Mouse (Mus musculus): ENCODE results near the gene Klrb1c.

Gene Klrb1c

GRCm38 (mm10) chr6:128764598-128764997, 24.4 kb downstream of the Klrb1c start:
- CTCF ChIA-PET, result interaction anchor here (0.6 to 5.2 kb wide), 11 partner anchors 33 to 494 kb away, joined by 3 to 174 read pairs (median 5); no protein-coding TSS in a partner anchor
- POLR2A ChIA-PET, result interaction anchor here in 3 of 4 experiments (0.6 to 1.8 kb wide), 11 partner anchors 28 to 298 kb away, joined by 3 to 41 read pairs (median 3); no protein-coding TSS in a partner anchor

DNA sequence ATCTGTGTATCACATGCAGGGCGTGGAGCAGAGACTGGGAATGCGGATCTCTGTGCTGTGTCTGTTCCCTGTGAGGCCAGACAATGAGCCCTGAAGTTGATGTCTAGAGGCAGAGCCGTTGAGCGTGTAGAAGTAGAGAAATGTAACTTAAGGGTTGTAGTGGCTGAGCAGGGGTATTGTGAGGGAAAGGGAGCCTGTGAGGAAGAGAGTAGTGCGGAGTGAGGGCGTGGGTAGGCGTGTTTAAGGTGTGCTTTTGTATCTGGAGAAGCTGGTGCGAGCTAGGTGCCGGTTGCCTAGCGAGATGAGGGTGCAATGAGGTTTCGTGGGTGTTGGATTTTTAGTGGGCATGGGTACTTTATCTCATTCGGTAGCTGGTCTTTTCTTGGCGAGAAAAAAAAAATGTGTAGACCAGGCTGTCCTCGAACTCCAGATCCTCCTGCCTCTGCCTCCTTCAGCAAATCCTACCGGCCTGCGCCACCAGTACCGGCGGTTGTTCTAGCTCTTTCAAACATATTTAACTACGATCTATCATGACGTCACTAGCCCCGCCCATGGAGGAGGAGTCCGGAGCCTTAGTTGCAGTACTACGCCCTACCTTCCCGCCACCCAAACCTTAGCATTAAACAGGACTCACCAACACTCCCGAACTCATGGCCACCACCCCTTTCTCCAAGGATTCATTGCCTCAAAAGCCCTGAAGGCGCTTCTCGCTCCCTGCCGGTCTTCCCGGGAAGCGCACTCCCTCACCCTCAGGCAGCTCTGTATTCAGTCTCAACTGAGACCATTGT, 25.1 kb downstream of the Klrb1c start:
- POLR2A ChIA-PET, result interaction anchor here in 3 of 4 experiments (0.6 to 1.8 kb wide), 14 partner anchors 9 to 297 kb away, joined by 3 to 41 read pairs (median 3); no protein-coding TSS in a partner anchor
- CTCF ChIA-PET, result interaction anchor here (0.5 to 5.2 kb wide), 15 partner anchors 34 to 1849 kb away, joined by 3 to 174 read pairs (median 4); no protein-coding TSS in a partner anchor

GRCm38 (mm10) chr6:128762892-128763670, 25.9 kb downstream of the Klrb1c start:
- POLR2A ChIA-PET, result interaction anchor here in 3 of 4 experiments (0.9 to 1.8 kb wide), 9 partner anchors 8 to 133 kb away, joined by 3 to 41 read pairs (median 5); no protein-coding TSS in a partner anchor
- CTCF ChIA-PET, result interaction anchor here (0.7 to 5.2 kb wide), 7 partner anchors 40 to 1849 kb away, joined by 3 to 174 read pairs (median 6); no protein-coding TSS in a partner anchor

DNA sequence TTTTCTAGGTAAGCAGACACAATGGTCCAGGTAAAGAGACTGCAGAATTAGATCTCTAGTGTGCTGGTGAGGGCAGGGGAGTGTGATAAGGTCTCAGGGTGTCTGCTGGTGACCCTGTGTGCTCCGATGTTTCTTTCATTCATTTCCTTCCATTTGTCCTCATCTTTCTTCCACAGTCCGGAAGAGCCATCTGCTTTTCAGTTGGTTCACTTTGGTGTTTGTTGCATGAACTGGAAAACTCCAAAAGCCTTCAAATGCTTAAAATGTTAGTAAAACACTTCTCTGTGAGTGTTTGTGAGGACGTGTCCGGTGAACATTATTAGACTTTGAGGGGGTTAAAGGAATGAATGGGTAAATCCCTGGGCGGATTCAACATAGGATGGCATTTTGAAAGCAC, 27.9 kb downstream of the Klrb1c start:
- POLR2A ChIA-PET, result interaction anchor here in 3 of 4 experiments (0.6 to 1.5 kb wide), 4 partner anchors 38 to 130 kb away, joined by 4 to 10 read pairs (median 6); no protein-coding TSS in a partner anchor
- CTCF ChIA-PET, result interaction anchor here in 3 of 4 experiments (0.5 to 0.7 kb wide), 3 partner anchors 38 to 497 kb away, joined by 3 to 13 read pairs (median 11); no protein-coding TSS in a partner anchor

DNA sequence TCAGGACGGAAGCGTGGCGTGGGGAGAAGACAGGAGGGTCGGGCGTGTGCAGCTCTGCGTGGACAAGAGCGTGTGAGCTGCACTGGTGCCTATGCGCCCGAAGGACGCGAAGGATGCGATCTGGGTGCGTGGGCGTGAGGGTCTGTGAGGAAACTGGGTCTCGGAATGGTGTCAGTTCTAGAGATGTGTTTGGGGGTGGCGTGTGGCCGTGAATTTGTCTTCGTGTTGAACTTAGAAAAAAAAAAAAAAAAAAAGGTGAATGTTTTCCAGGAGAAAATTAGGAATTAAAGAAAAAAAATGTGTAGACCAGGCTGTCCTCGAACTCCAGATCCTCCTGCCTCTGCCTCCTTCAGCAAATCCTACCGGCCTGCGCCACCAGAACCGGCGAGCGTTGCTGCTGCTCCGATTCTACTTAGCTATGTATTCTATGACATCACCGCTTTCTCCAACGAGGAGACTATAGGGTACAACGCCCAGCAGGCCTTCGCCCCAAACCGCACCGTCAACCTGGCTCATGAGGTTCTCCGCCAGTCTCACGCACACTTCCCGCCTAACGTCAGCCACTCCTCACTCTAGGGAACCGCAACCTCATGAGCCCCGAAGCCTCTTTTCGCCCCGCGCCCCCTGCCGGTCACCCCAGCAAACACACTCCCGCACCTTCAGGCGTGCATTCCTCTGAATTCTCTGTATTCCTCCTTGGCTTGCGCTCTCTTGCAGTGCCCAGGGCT, 28.4 kb downstream of the Klrb1c start:
- POLR2A ChIA-PET, result interaction anchor here in 3 of 4 experiments (0.6 to 2.1 kb wide), 7 partner anchors 38 to 129 kb away, joined by 4 to 13 read pairs (median 6); no protein-coding TSS in a partner anchor
- CTCF ChIA-PET, result interaction anchor here in 3 of 4 experiments (0.5 to 0.7 kb wide), 5 partner anchors 37 to 1136 kb away, joined by 3 to 13 read pairs (median 8); no protein-coding TSS in a partner anchor

- CTCF ChIA-PET, result interaction anchor here in 2 of 4 experiments (0.6 to 0.7 kb wide), 3 partner anchors 38 to 1135 kb away, joined by 3 to 8 read pairs (median 4); no protein-coding TSS in a partner anchor
These were observed 29.0 kb downstream of the Klrb1c start for GRCm38 (mm10) chr6:128760016-128760415.

GRCm38 (mm10) chr6:128759221-128759950, 29.6 kb downstream of the Klrb1c start:
- ChIA-PET CTCF (interaction anchor here in 2 of 4 experiments (0.6 to 0.7 kb wide), 3 partner anchors 38 to 292 kb away, joined by 3 to 6 read pairs (median 4); no protein-coding TSS in a partner anchor), POLR2A (interaction anchor here in 2 of 4 experiments (0.6 to 2.1 kb wide), 6 partner anchors 20 to 291 kb away, joined by 3 to 13 read pairs (median 4); no protein-coding TSS in a partner anchor)

More at GRCm38 (mm10) chr6:128760016-128760415, 29.0 kb downstream of the Klrb1c start:
- POLR2A ChIA-PET, result interaction anchor here in 2 of 4 experiments (0.9 to 2.1 kb wide), 6 partner anchors 19 to 129 kb away, joined by 3 to 13 read pairs (median 6); no protein-coding TSS in a partner anchor

DNA sequence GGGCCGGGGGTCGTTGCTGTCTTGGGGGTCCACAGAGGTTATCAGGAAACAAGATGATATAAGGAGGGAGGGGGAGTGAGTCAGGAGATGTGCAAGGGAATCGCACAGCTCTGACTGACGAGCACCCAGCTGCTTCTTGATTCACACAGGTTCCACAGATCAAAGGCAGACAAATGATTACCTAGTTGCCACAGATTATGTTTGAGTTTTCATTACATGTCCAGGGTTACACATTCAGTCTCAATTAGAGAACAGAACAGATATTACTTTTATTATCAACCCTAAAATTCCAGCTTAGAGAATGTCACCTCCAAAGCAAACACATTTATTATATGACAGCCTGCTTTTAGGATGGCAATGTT, 33.6 kb downstream of the Klrb1c start:
- ChIA-PET POLR2A (interaction anchor here in 3 of 4 experiments (1.3 to 3.2 kb wide), 5 partner anchors 9 to 458 kb away, joined by 3 to 81 read pairs (median 17); no protein-coding TSS in a partner anchor), CTCF (interaction anchor here in 1 of 4 experiments (3.0 kb wide), 1 partner anchor 125 kb away, joined by 106 read pairs; no protein-coding TSS in a partner anchor)

- CTCF ChIA-PET, result interaction anchor here (1.1 to 3.0 kb wide), 6 partner anchors 11 to 171 kb away, joined by 3 to 106 read pairs (median 7); no protein-coding TSS in a partner anchor
- POLR2A ChIA-PET, result interaction anchor here in 3 of 4 experiments (1.3 to 3.2 kb wide), 5 partner anchors 9 to 458 kb away, joined by 3 to 81 read pairs (median 17); no protein-coding TSS in a partner anchor
These were observed 34.1 kb downstream of the Klrb1c start for GRCm38 (mm10) chr6:128754748-128755401.

DNA sequence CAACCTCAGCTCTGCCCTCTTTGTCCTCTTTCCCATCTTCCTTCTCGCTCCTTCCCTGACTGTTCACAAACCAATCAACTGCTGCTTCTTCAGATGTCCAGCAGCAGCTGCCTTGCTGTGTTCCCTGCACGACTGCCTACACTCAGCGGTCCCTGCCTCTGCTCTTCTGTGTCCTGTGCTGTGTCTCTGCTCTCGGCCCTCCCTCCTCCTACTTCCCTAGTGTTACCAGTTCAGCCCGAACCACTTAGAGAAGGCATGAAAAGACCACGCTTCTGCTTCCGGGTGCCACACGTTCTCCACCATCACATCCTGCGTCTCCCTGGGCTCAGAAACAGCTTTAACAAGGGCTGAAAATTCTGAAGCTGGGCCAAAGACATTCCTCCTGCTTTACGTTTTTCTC, 34.8 kb downstream of the Klrb1c start:
- CTCF ChIA-PET, result interaction anchor here (0.9 to 3.0 kb wide), 17 partner anchors 10 to 651 kb away, joined by 3 to 106 read pairs (median 3); no protein-coding TSS in a partner anchor
- POLR2A ChIA-PET, result interaction anchor here in 3 of 4 experiments (1.3 to 3.2 kb wide), 5 partner anchors 10 to 457 kb away, joined by 3 to 81 read pairs (median 17); no protein-coding TSS in a partner anchor

DNA sequence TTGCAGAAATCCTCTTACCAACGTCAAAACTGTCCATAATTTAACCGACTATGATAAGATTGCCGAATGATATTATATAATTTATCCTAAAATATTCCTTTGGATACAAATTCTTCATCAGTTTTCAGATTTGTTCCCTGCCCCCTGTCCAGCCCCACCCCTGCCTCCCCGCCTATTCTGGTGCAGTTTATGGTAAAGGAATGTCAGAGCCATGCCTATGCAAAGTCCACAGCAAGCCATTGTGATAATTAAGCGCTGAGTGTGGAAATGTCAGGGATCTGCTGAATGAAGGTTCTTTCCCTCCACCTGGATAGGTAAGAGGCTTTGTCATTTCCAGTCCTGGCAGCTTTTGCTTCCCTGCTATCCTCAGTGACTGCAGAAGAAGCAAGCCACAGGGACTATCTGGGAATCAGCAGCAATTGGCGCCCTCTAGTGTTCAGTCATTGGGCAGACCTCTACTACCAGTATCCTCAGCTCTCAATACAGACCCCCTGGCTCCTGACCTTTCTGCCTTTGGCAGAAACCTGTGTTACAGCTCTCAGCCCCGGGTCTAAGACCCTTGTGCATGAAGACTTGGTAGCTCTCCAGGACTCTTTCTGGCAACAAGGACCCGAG, 35.3 kb downstream of the Klrb1c start:
- CTCF ChIA-PET, result interaction anchor here (0.6 to 3.0 kb wide), 27 partner anchors 9 to 1856 kb away, joined by 3 to 106 read pairs (median 3); no protein-coding TSS in a partner anchor
- POLR2A ChIA-PET, result interaction anchor here in 3 of 4 experiments (0.7 to 3.2 kb wide), 5 partner anchors 10 to 123 kb away, joined by 3 to 81 read pairs (median 17); no protein-coding TSS in a partner anchor

DNA sequence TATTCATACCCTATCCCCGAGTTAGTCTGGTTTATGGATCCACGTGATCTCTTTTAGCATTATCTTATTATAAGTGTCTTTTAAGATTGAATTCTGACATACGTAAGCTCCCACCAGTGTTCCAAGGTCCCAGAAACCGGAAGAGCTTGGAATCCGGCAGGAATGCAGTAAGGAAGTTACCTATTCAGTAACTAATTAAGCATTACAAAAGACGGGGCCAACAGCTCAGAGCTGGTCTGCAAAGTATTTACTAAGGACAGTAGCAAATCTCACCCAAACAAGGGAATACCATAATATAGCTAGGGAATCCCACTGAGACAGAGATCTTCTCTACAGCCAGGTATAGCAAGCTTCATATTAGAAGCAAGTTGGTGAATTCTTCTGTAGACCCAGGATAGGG, 42.0 kb downstream of the Klrb1c start:
- POLR2A ChIA-PET, result interaction anchor here in 1 of 4 experiments (1.3 kb wide), 1 partner anchor 10 kb away, joined by 3 read pairs; no protein-coding TSS in a partner anchor
- CTCF ChIA-PET, result interaction anchor here in 1 of 4 experiments (1.3 kb wide), 1 partner anchor 163 kb away, joined by 3 read pairs; no protein-coding TSS in a partner anchor

GRCm38 (mm10) chr6:128737445-128737844, 51.6 kb downstream of the Klrb1c start:
- ChIA-PET POLR2A (interaction anchor here in 1 of 4 experiments (1.5 kb wide), 1 partner anchor 9 kb away, joined by 3 read pairs; no protein-coding TSS in a partner anchor), CTCF (interaction anchor here in 1 of 4 experiments (1.2 kb wide), 1 partner anchor 16 kb away, joined by 3 read pairs; no protein-coding TSS in a partner anchor)

GRCm38 (mm10) chr6:128736100-128736499, 52.9 kb downstream of the Klrb1c start:
- POLR2A ChIA-PET, result interaction anchor here in 1 of 4 experiments (0.6 kb wide), 1 partner anchor 90 kb away, joined by 3 read pairs; no protein-coding TSS in a partner anchor
- CTCF ChIA-PET, result interaction anchor here in 1 of 4 experiments (1.2 kb wide), 1 partner anchor 31 kb away, joined by 3 read pairs; no protein-coding TSS in a partner anchor

GRCm38 (mm10) chr6:128734896-128735295, 54.1 kb downstream of the Klrb1c start:
- CTCF ChIA-PET, result interaction anchor here in 1 of 4 experiments (1.1 kb wide), 1 partner anchor 19 kb away, joined by 3 read pairs; no protein-coding TSS in a partner anchor
- POLR2A ChIA-PET, result interaction anchor here in 2 of 4 experiments (0.7 to 1.7 kb wide), 3 partner anchors 9 to 108 kb away, joined by 3 to 4 read pairs (median 4); no protein-coding TSS in a partner anchor
